Mouse (Mus musculus): ENCODE results near the gene Pou4f2.

Pou4f2 gene

GRCm38 (mm10) chr8:78436071-78436651 lies at the start of gene Pou4f2:
Gene Pou4f2 (minus strand): TSS chr8:78436645.
- DNase-seq: peak; percentile 29 to 35

DNA sequence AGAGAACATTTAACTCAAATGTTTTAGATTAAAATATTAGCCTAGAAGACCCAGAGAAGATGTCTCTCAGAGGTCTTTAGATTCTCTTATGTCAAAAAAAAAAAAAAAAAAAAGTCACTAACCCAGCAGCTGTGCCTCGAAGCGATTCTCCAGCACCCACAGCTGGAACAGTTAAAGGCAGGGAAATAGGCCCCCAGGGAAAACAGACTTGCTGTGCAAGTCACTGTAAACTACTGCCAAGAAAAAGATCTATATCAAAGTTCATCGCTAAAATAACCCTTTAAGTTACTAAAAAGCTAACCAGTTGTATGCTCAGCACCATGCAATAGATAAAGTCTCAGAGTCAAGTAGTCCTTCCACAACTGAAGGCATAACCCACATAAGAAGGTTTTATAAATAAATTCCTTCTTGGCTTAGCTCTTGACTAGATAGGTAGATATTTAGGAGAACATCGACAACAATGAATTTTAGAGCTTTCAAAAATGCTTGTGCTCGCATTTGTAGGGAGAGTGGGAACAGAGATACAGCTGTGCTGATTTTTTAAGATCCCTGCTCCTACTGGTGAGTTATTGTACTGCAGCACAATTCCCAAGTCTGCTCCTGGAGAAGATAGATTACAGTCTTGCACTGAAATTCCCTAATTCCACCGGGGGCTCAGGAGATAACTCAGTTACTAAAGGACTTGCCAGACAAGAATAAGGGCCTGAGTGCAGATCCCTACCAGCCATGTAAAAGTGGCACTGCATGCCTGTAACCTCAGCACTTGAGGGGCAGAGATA lies 40.8 kb upstream of the Pou4f2 start:
- peak in 1 of 2 experiments; percentile 2 for DNase-seq

DNA sequence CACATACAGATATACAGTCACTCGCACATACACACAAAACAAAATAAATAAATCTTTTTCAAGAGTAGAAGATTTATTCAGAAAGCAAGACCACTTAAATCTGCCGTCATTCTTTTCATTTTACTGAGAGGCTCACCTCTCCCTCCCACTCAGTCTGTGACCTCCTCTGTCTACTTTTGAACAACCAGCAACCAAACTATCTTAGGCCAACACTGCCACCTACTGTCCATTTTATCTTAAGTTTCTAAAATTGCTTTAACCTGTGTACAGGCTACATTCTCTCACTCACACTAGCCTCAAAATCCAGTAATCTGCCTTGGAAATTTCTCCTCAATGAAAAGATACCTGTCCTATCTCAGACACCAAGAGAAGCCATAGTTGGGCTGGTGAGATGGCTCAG lies 31.4 kb upstream of the Pou4f2 start:
- peak in 1 of 2 experiments; percentile 3 for DNase-seq

GRCm38 (mm10) chr8:78463941-78464340 lies 27.5 kb upstream of the Pou4f2 start:
- DNase-seq: no peak

- no peak for DNase-seq
Measured at GRCm38 (mm10) chr8:78456441-78456840, 20.0 kb upstream of the Pou4f2 start.

GRCm38 (mm10) chr8:78442781-78443180 lies 6.3 kb upstream of the Pou4f2 start:
- DNase-seq: no peak

- peak in 1 of 2 experiments; percentile 23 for DNase-seq
Measured at GRCm38 (mm10) chr8:78438121-78438520, 1.7 kb upstream of the Pou4f2 start.

GRCm38 (mm10) chr8:78437140-78438045 lies 948 bp upstream of the Pou4f2 start:
- peak in 1 of 2 experiments; percentile 14 for DNase-seq

GRCm38 (mm10) chr8:78436661-78437060 lies 216 bp upstream of the Pou4f2 start:
- DNase-seq: no peak

- no peak for DNase-seq
Measured at GRCm38 (mm10) chr8:78435624-78435960, 853 bp downstream of the Pou4f2 start.

GRCm38 (mm10) chr8:78434823-78435623 lies 1.4 kb downstream of the Pou4f2 start:
- peak; percentile 26 to 34 for DNase-seq

- peak in 1 of 2 experiments; percentile 13 for DNase-seq
Measured at GRCm38 (mm10) chr8:78434340-78434739, 2.1 kb downstream of the Pou4f2 start.

DNA sequence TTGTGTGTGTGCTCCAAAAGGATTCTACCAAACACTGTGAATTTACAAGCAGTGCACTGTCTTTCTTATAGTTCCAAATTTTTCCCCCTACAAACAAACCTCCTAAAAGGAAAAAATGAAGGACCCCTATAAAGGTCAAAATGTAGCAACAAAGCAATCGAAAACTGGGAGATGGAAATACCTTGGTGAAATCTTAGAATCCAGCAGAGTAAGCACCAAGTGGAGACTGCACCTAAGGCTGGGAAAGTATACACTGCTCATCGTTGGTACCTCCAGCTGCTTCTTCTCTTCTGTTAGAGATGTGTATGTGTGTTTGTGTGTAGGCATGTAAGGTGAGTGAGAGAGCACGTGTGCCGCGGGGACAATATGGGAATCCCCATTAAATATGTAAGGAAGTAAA lies 3.1 kb downstream of the Pou4f2 start:
- DNase-seq: peak in 1 of 2 experiments; percentile 14

- peak in 1 of 2 experiments; percentile 11 for DNase-seq
Measured at GRCm38 (mm10) chr8:78432451-78432850, 4.0 kb downstream of the Pou4f2 start.

- no peak for DNase-seq
Measured at GRCm38 (mm10) chr8:78431356-78431755, 5.1 kb downstream of the Pou4f2 start.

DNA sequence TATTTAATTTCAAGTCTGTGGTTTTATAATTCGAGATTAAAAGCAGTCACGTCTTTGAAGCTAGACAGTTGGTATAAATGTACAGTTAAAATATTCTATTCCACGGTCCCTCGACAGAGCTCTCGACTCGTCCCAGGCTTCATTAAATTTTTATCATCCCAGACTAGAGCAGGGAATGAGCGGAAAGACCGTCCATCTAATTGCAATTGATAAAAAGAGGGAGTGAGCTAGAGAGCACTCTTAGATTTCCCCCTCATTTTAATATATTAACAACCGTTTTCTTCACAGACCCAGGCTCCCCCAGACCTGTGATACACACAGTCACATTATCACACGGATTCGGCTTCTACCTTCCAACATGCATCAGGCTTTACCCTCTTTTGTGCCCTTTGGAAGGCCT lies 8.3 kb downstream of the Pou4f2 start:
- no peak for DNase-seq

DNA sequence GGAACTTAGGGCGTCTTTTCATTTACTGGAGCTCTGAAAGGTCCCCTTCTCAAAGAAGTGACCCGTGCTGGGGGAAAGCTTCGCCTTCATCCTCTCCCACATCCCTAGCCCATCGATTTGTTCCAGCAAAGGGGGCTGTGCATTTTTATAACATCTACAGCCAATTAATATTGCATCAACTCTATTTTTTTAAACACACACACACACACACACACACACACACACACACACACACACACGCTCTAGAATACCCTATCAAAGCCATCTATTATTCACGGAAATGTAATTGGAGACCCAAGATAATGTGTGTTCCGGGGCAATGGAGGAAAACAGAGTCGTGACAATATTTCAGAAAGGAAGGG lies 8.7 kb downstream of the Pou4f2 start:
- no peak for DNase-seq

GRCm38 (mm10) chr8:78426875-78427768 lies 9.3 kb downstream of the Pou4f2 start:
- DNase-seq: no peak

DNA sequence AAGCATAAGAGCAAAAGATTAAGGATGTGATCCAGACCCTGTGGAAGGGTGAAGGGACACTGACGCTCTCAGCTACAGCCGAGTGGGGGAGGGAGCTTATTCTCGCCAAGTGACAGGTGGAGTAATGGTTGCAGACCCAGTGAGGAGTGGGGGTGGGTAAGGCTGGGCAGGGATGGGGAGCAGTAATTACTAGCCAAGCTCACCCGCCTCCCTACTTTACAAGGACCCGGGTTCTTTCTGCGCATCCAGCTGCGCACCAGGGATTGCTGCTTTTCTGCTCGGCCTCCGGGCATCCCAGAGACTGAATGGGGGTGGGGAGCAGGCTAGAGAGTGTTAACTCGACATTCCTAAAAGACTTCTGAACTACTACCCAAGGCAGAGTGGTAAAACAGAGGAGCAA lies 10.0 kb downstream of the Pou4f2 start:
- no peak for DNase-seq

DNA sequence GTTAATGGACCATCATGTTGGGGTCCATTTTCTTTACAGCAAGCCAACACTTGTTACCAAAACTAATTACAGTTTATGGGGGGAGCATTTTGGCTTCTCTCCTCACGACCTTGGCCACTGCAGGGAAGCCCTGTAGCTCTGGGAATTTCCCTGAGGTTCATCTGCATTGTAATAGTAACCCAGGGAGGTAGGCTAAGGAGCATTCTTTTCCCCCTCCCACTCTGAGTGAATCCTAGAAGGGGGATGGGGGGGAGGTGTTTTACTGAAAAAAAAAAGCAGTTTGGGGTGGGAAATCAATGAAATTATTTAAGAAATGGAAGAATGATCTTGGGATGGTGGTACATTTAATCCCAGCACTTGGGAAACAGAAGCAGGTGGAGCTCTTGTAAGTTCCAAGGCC lies 12.5 kb downstream of the Pou4f2 start:
- DNase-seq: no peak

GRCm38 (mm10) chr8:78420101-78420503 lies 16.3 kb downstream of the Pou4f2 start:
- DNase-seq: peak; percentile 16 to 19

DNA sequence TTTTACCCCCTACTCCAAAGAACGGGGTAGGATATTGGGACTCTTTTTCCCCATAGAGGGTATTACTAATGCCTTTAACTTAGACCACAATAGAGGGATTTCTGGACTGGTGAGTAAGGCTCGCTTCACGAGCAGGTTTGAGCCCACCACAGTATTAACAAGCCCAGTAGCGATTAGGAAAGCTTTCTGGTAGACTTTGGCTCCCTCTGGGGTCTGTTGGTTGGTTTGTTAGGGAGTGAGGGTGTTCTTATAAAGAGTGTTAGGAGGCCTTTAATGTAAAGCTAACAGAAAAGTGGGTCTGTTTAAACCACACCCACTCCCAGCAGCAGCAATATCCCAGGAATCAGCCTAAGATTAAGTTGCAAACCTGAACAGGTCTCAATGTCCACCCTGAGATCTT lies 17.2 kb downstream of the Pou4f2 start:
- no peak for DNase-seq
